22 mouse cellular contexts compared by ENCODE assay signal in genomic region chr6:105549366-105549765, GRCm38 (mm10).
A peak's percentile ranks its signal among the peaks of the same experiment; 100 is the strongest.
DNase-seq lines count a peak whose midpoint lies in the region; ATAC-seq lines count a peak whose summit lies in the region.
"Had no signal": no experiment of that assay in that cellular context is flagged by ENCODE, and none has a peak within 500 bp of the region (broad histone marks: within the 10 kb centered on the region; RNA-seq: fewer than 3 reads in every experiment).

No protein-coding gene starts in this region.

- no peak overlapping the region for H3K27ac ChIP-seq in hindbrain, embryonic 11.5 days (ENCODE audit: low read depth, low read length)
- H3K27ac ChIP-seq in hindbrain, embryonic 16.5 days (ENCODE audit: low read depth, low read length) = no peak overlapping the region
- no peak overlapping the region for H3K27ac ChIP-seq in midbrain, embryonic 14.5 days (replicated peaks; ENCODE audit: low read depth, low read length)
- H3K27ac ChIP-seq in midbrain, embryonic 16.5 days (ENCODE audit: low read length) = no peak overlapping the region
- H3K27ac ChIP-seq: embryonic facial prominence, embryonic 13.5 days; forebrain, embryonic 12.5 days; heart, embryonic 15.5 days had no signal

- no peaks in the 10 kb centered on the region for H3K27me3 ChIP-seq in hindbrain, embryonic 11.5 days (ENCODE audit: control insufficient read depth, insufficient read depth, low read length)
- no peaks in the 10 kb centered on the region for H3K27me3 ChIP-seq in hindbrain, embryonic 16.5 days (replicated peaks; ENCODE audit: control insufficient read depth, insufficient read depth, low read length)
- H3K27me3 ChIP-seq in midbrain, embryonic 14.5 days (ENCODE audit: control insufficient read depth, insufficient read depth, low read length) = no peaks in the 10 kb centered on the region
- no peaks in the 10 kb centered on the region for H3K27me3 ChIP-seq in midbrain, embryonic 16.5 days (ENCODE audit: control insufficient read depth, insufficient read depth, low read depth, low read length)
- H3K27me3 ChIP-seq: embryonic facial prominence, embryonic 13.5 days; forebrain, embryonic 12.5 days; heart, embryonic 15.5 days had no signal

- H3K4me3 ChIP-seq in hindbrain, embryonic 11.5 days (ENCODE audit: low read depth, low read length) = no peak overlapping the region
- no peak overlapping the region for H3K4me3 ChIP-seq in hindbrain, embryonic 16.5 days (ENCODE audit: low read length)
- H3K4me3 ChIP-seq in midbrain, embryonic 14.5 days (replicated peaks; ENCODE audit: low read depth, low read length) = no peak overlapping the region
- H3K4me3 ChIP-seq in midbrain, embryonic 16.5 days (ENCODE audit: low read depth, low read length) = no peak overlapping the region
- H3K4me3 ChIP-seq: embryonic facial prominence, embryonic 13.5 days; forebrain, embryonic 12.5 days; heart, embryonic 15.5 days had no signal

- H3K9ac ChIP-seq in hindbrain, embryonic 11.5 days (ENCODE audit: low read depth, low read length) = no peak overlapping the region
- H3K9ac ChIP-seq in hindbrain, embryonic 16.5 days (ENCODE audit: low read depth, low read length) = no peak overlapping the region
- no peak overlapping the region for H3K9ac ChIP-seq in midbrain, embryonic 14.5 days (replicated peaks; ENCODE audit: low read length)
- no peak overlapping the region for H3K9ac ChIP-seq in midbrain, embryonic 16.5 days (ENCODE audit: low read depth, low read length)
- H3K9ac ChIP-seq: embryonic facial prominence, embryonic 13.5 days; forebrain, embryonic 12.5 days; heart, embryonic 15.5 days had no signal

- H3K4me1 ChIP-seq in hindbrain, embryonic 11.5 days (replicated peaks; ENCODE audit: control insufficient read depth, insufficient read depth, low read length) = no peaks in the 10 kb centered on the region
- no peaks in the 10 kb centered on the region for H3K4me1 ChIP-seq in hindbrain, embryonic 16.5 days (ENCODE audit: control insufficient read depth, insufficient read depth, low read depth, low read length)
- H3K4me1 ChIP-seq in midbrain, embryonic 14.5 days (ENCODE audit: control insufficient read depth, insufficient read depth, low read length) = no peaks in the 10 kb centered on the region
- no peaks in the 10 kb centered on the region for H3K4me1 ChIP-seq in midbrain, embryonic 16.5 days (ENCODE audit: control insufficient read depth, insufficient read depth, low read length)
- H3K4me1 ChIP-seq: embryonic facial prominence, embryonic 13.5 days; forebrain, embryonic 12.5 days; heart, embryonic 15.5 days had no signal

- peak; percentile 81 for ATAC-seq in hindbrain, embryonic 11.5 days (ENCODE audit: low FRiP score)
- no peak for ATAC-seq in hindbrain, embryonic 16.5 days
- peak; percentile 53; the same call in 1 of the 2 replicates for ATAC-seq in midbrain, embryonic 14.5 days (ENCODE audit: low FRiP score, low TSS enrichment)
- ATAC-seq in midbrain, embryonic 16.5 days = no peak
- ATAC-seq: forebrain, embryonic 16.5 days; intestine, embryonic 16.5 days had no signal

- H3K36me3 ChIP-seq in hindbrain, embryonic 11.5 days (ENCODE audit: control insufficient read depth, insufficient read depth, low read length) = no peaks in the 10 kb centered on the region
- no peaks in the 10 kb centered on the region for H3K36me3 ChIP-seq in hindbrain, embryonic 16.5 days (ENCODE audit: control insufficient read depth, insufficient read depth, low read length)
- H3K36me3 ChIP-seq in midbrain, embryonic 14.5 days (ENCODE audit: control insufficient read depth, insufficient read depth, low read length) = no peaks in the 10 kb centered on the region
- H3K36me3 ChIP-seq in midbrain, embryonic 16.5 days (ENCODE audit: control insufficient read depth, insufficient read depth, low read length) = no peaks in the 10 kb centered on the region
- H3K36me3 ChIP-seq: embryonic facial prominence, embryonic 13.5 days; forebrain, embryonic 12.5 days; G1E; heart, embryonic 15.5 days had no signal

- H3K9me3 ChIP-seq in hindbrain, embryonic 11.5 days (ENCODE audit: control insufficient read depth, low read length) = no peaks in the 10 kb centered on the region
- no peaks in the 10 kb centered on the region for H3K9me3 ChIP-seq in hindbrain, embryonic 16.5 days (ENCODE audit: control insufficient read depth, low read length)
- H3K9me3 ChIP-seq in midbrain, embryonic 14.5 days (ENCODE audit: control insufficient read depth, low read length) = no peaks in the 10 kb centered on the region
- no peaks in the 10 kb centered on the region for H3K9me3 ChIP-seq in midbrain, embryonic 16.5 days (replicated peaks; ENCODE audit: control insufficient read depth, low read length, poor library complexity, severe bottlenecking)
- H3K9me3 ChIP-seq: embryonic facial prominence, embryonic 13.5 days; forebrain, embryonic 12.5 days; G1E; heart, embryonic 15.5 days had no signal

- WGBS in hindbrain, embryonic 11.5 days = 63% methylated on average over 1 of the region's 1 CpGs
- WGBS in hindbrain, embryonic 16.5 days = 75% methylated on average over 1 of the region's 1 CpGs
- 67% methylated on average over 1 of the region's 1 CpGs for WGBS in midbrain, embryonic 14.5 days
- 68% methylated on average over 1 of the region's 1 CpGs for WGBS in midbrain, embryonic 16.5 days

- DNase-seq in hindbrain, embryonic 11.5 days (ENCODE audit: low spot score) = peak; percentile 25
- DNase-seq in midbrain, embryonic 14.5 days = peak; percentile 8
- peak; percentile 7 for DNase-seq in WW6 (ENCODE audit: low read depth, low spot score)
- no peak for DNase-seq in lung, postnatal 36 days
- no peak for DNase-seq in yolk sac, embryonic 10.5 days (ENCODE audit: low spot score)
- DNase-seq: adrenal gland, adult 2 months; adrenal gland, postnatal 25 days; cerebellum, adult 18-20 months; cerebellum, adult 9-11 months; cerebellum, postnatal 36 days; gastrocnemius, postnatal 10 days; heart, adult 18-20 months; heart, postnatal 14 days had no signal

- H3K4me2 ChIP-seq in hindbrain, embryonic 11.5 days (replicated peaks; ENCODE audit: low read depth, low read length) = no peak overlapping the region
- H3K4me2 ChIP-seq in hindbrain, embryonic 16.5 days (ENCODE audit: low read length) = no peak overlapping the region
- H3K4me2 ChIP-seq in midbrain, embryonic 14.5 days (ENCODE audit: low read length) = no peak overlapping the region
- H3K4me2 ChIP-seq in midbrain, embryonic 16.5 days (ENCODE audit: low read length) = no peak overlapping the region
- H3K4me2 ChIP-seq: embryonic facial prominence, embryonic 13.5 days; forebrain, embryonic 12.5 days; heart, embryonic 11.5 days; heart, embryonic 15.5 days had no signal

Comparison
In these comparisons a context has a peak if more than half of its experiments do, and no peak if none do; other contexts are left out.
1. ATAC-seq: peak in hindbrain, embryonic 11.5 days (single experiment) and midbrain, embryonic 14.5 days (single experiment); none in hindbrain, embryonic 16.5 days (single experiment) and midbrain, embryonic 16.5 days (single experiment).
2. DNase-seq: peak in hindbrain, embryonic 11.5 days (single experiment), midbrain, embryonic 14.5 days (single experiment) and WW6 (single experiment); none in lung, postnatal 36 days (single experiment) and yolk sac, embryonic 10.5 days (single experiment).